Mouse (Mus musculus): ENCODE results near the gene Fam161b. TPM values are rescaled to one million over a fixed set of nuclear protein-coding genes. Genes with fewer than 3 reads are reported as not detected.
A peak's percentile ranks its signal among the peaks of the same experiment; 100 is the strongest.

Gene Fam161b
- total and polyA plus RNA-seq, 2 experiments from 2014 or later: 9.2 to 9.7 TPM

- no peaks in the 10 kb centered on the region for H3K9me3 ChIP-seq (ENCODE audit: low read length)
- WGBS: 88% methylated on average over 5 of the region's 5 CpGs
- no peaks in the 10 kb centered on the region; the same call in 1 of the 2 replicates for H3K36me3 ChIP-seq (ENCODE audit: insufficient read depth)
- no peak overlapping the region for H3K4me3 ChIP-seq (ENCODE audit: low read depth, low read length)
- DNase-seq: no peak
- H3K9ac ChIP-seq: no peak overlapping the region
- no peak overlapping the region for H3K4me2 ChIP-seq (ENCODE audit: low read depth)
- TF ChIP-seq CTCF (IDR thresholded peaks at IDR 0.05; ENCODE audit: low read depth): no peak
- H3K4me1 ChIP-seq (ENCODE audit: insufficient read depth): no peaks in the 10 kb centered on the region
- H3K27me3 ChIP-seq (ENCODE audit: insufficient read depth, low read length): no peaks in the 10 kb centered on the region
- no peak for ATAC-seq
- H3K27ac ChIP-seq (ENCODE audit: low read depth, low read length): no peak overlapping the region
Observed at GRCm38 (mm10) chr12:84393847-84394246, 32.2 kb upstream of the Fam161b start.

DNA sequence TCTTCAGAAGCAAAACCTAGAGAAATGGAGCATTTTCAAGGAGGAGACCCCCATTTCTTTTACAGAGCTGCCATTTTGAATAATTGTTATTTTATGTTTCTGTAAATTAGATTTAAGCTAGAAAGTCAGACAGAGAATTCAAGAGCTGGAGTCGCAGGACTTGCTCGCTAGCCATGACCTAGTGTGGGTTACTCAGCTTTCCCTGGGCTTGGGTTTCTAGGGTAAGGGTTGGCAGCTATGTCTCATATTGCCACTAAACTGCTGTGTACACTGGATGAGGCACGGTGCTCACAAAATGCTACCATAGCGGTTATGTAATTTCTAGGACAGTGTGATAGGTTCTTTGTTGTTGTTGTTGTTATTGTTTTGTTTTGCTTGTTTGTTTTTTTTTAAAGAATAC, 31.0 kb upstream of the Fam161b start:
- DNase-seq (no peak), ATAC-seq (no peak)
- Histone ChIP-seq H3K4me3 (ENCODE audit: low read depth, low read length) (no peak overlapping the region), H3K4me1 (ENCODE audit: insufficient read depth) (no peaks in the 10 kb centered on the region), H3K27me3 (ENCODE audit: insufficient read depth, low read length) (no peaks in the 10 kb centered on the region), H3K9ac (no peak overlapping the region), H3K9me3 (ENCODE audit: low read length) (no peaks in the 10 kb centered on the region), H3K4me2 (ENCODE audit: low read depth) (no peak overlapping the region), H3K27ac (ENCODE audit: low read depth, low read length) (no peak overlapping the region), H3K36me3 (ENCODE audit: insufficient read depth) (no peaks in the 10 kb centered on the region; the same call in 1 of the 2 replicates)
- no peak for TF ChIP-seq CTCF (IDR thresholded peaks at IDR 0.05; ENCODE audit: low read depth)
- WGBS: 99% methylated on average over 4 of the region's 4 CpGs

GRCm38 (mm10) chr12:84390336-84390735, 28.7 kb upstream of the Fam161b start:
- Histone ChIP-seq H3K4me3 (ENCODE audit: low read depth, low read length) (no peak overlapping the region), H3K27me3 (ENCODE audit: insufficient read depth, low read length) (no peaks in the 10 kb centered on the region), H3K4me2 (ENCODE audit: low read depth) (no peak overlapping the region), H3K36me3 (ENCODE audit: insufficient read depth) (no peaks in the 10 kb centered on the region; the same call in 1 of the 2 replicates), H3K4me1 (ENCODE audit: insufficient read depth) (no peaks in the 10 kb centered on the region), H3K9me3 (ENCODE audit: low read length) (no peaks in the 10 kb centered on the region), H3K27ac (ENCODE audit: low read depth, low read length) (no peak overlapping the region), H3K9ac (no peak overlapping the region)
- TF ChIP-seq CTCF (IDR thresholded peaks at IDR 0.05; ENCODE audit: low read depth): no peak
- ATAC-seq (no peak), DNase-seq (no peak)
- WGBS: 93% methylated on average over 6 of the region's 6 CpGs

DNA sequence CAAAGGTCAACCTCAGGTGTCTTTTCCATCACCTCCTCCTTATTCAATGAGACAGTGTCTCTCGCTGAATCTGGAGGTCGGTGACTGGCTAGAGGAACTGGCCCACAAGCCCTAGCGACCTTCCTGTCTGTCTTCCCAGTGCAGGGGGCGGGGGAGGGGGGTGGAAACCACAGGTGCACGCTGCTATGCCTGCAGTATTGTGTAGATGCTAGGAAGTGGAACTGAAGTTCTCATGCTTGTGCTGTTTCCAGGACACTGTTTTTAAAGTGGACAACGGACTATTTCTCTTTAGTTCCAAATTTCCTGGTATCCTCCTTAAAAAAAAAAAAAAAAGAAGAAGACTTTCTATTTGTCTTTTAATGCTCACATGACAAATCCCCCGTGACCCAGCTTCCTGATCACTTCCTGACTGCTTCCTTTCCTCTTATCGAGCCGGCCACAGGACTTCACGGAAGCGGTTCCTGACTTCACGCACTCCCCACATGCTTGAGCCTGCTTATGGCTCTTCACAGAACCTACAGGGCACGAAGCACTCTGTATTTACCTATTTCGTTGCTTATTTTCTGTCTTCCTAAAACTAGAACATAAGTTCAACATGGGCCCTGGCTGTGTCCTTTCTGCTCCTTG, 27.3 kb upstream of the Fam161b start:
- WGBS: 79% methylated on average over 14 of the region's 14 CpGs
- no peak for TF ChIP-seq CTCF (IDR thresholded peaks at IDR 0.05; ENCODE audit: low read depth)
- H3K9me3 ChIP-seq (ENCODE audit: low read length): no peaks in the 10 kb centered on the region
- H3K36me3 ChIP-seq (ENCODE audit: insufficient read depth): no peaks in the 10 kb centered on the region; the same call in 1 of the 2 replicates
- no peaks in the 10 kb centered on the region for H3K27me3 ChIP-seq (ENCODE audit: insufficient read depth, low read length)
- no peaks in the 10 kb centered on the region for H3K4me1 ChIP-seq (ENCODE audit: insufficient read depth)
- H3K4me3 ChIP-seq (ENCODE audit: low read depth, low read length): no peak overlapping the region
- H3K27ac ChIP-seq (ENCODE audit: low read depth, low read length): no peak overlapping the region
- no peak overlapping the region for H3K9ac ChIP-seq
- ATAC-seq: no peak
- no peak overlapping the region for H3K4me2 ChIP-seq (ENCODE audit: low read depth)
- no peak for DNase-seq

- Histone ChIP-seq H3K27me3 (ENCODE audit: insufficient read depth, low read length) (no peaks in the 10 kb centered on the region), H3K9me3 (ENCODE audit: low read length) (no peaks in the 10 kb centered on the region), H3K4me3 (ENCODE audit: low read depth, low read length) (no peak overlapping the region), H3K9ac (no peak overlapping the region), H3K36me3 (ENCODE audit: insufficient read depth) (no peaks in the 10 kb centered on the region; the same call in 1 of the 2 replicates), H3K27ac (ENCODE audit: low read depth, low read length) (no peak overlapping the region), H3K4me2 (ENCODE audit: low read depth) (no peak overlapping the region), H3K4me1 (ENCODE audit: insufficient read depth) (no peaks in the 10 kb centered on the region)
- ATAC-seq: no peak
- 87% methylated on average over 8 of the region's 8 CpGs for WGBS
- no peak for TF ChIP-seq CTCF (IDR thresholded peaks at IDR 0.05; ENCODE audit: low read depth)
- DNase-seq: no peak
Observed at GRCm38 (mm10) chr12:84388097-84388496, 26.5 kb upstream of the Fam161b start.

- no peaks in the 10 kb centered on the region; the same call in 1 of the 2 replicates for H3K36me3 ChIP-seq (ENCODE audit: insufficient read depth)
- H3K4me2 ChIP-seq (ENCODE audit: low read depth): no peak overlapping the region
- H3K4me3 ChIP-seq (ENCODE audit: low read depth, low read length): no peak overlapping the region
- DNase-seq: no peak
- H3K9ac ChIP-seq: no peak overlapping the region
- 93% methylated on average over 4 of the region's 4 CpGs for WGBS
- ATAC-seq: no peak
- H3K27ac ChIP-seq (ENCODE audit: low read depth, low read length): no peak overlapping the region
- no peaks in the 10 kb centered on the region for H3K9me3 ChIP-seq (ENCODE audit: low read length)
- no peaks in the 10 kb centered on the region for H3K27me3 ChIP-seq (ENCODE audit: insufficient read depth, low read length)
- H3K4me1 ChIP-seq (ENCODE audit: insufficient read depth): no peaks in the 10 kb centered on the region
- TF ChIP-seq CTCF (IDR thresholded peaks at IDR 0.05; ENCODE audit: low read depth): no peak
Observed at GRCm38 (mm10) chr12:84385408-84385807, 23.8 kb upstream of the Fam161b start.

DNA sequence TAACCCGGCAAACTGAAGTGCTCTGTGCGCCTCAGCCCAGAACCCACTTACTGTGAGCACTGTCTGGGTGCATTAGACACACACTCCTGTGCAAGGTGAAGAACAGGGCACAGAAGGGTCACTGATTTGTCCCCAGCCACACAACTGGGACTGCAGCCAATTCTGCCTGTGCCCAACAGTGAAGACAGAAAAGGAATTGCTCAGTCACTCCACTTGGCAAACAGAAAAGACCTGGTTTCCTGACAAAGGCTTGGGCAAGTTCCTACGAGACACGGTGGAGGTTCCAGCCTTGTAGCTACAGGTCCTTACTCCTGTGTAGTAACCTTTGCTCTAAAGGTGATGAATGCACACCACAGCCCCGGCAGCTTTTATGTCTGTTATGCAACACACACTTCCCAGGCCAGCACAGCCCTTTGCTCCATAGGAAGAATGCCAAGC, 23.0 kb upstream of the Fam161b start:
- 57% methylated on average over 5 of the region's 5 CpGs for WGBS
- DNase-seq: peak; percentile 36

More for the DNA sequence above, 23.0 kb upstream of the Fam161b start:
- Histone ChIP-seq H3K4me3 (ENCODE audit: low read depth, low read length) (no peak overlapping the region), H3K36me3 (ENCODE audit: insufficient read depth) (no peaks in the 10 kb centered on the region; the same call in 1 of the 2 replicates), H3K27ac (ENCODE audit: low read depth, low read length) (no peak overlapping the region), H3K9me3 (ENCODE audit: low read length) (no peaks in the 10 kb centered on the region), H3K4me1 (ENCODE audit: insufficient read depth) (no peaks in the 10 kb centered on the region), H3K27me3 (ENCODE audit: insufficient read depth, low read length) (no peaks in the 10 kb centered on the region), H3K4me2 (ENCODE audit: low read depth) (no peak overlapping the region), H3K9ac (no peak overlapping the region)
- TF ChIP-seq CTCF (IDR thresholded peaks at IDR 0.05; ENCODE audit: low read depth): no peak
- ATAC-seq: peak; percentile 27; the same call in 1 of the 2 replicates
